Mouse (Mus musculus) stomach, embryonic 16.5 days (tissue): ENCODE results near the gene Rasl10a. TPM values are rescaled to one million over a fixed set of nuclear protein-coding genes. Genes with fewer than 3 reads are reported as not detected.

ENCODE experiments used
- ATAC-seq: fragments of 200-750 bp; cut with Nextera tagmentation; 2 replicates; pipeline ENCODE4 v1.8.0; 2017; ENCODE audit warnings: moderate number of reproducible peaks, moderate TSS enrichment; ENCODE audit not compliant: insufficient read depth, low FRiP score
- H3K27ac ChIP-seq: fragments of 300-500 bp; sonication (generic); 2 replicates; pipeline ENCODE4 v1.5.1; 2014; ENCODE audit warnings: low read length
- H3K27me3 ChIP-seq: fragments of 300-500 bp; sonication (generic); 2 replicates; pipeline ENCODE4 v1.6.1; 2014; ENCODE audit warnings: low read length, control low read depth, mixed read lengths; ENCODE audit not compliant: control insufficient read depth, insufficient read depth
- H3K36me3 ChIP-seq: fragments of 300-500 bp; sonication (generic); 2 replicates; pipeline ENCODE4 v1.6.1; 2014; ENCODE audit warnings: low read length; ENCODE audit not compliant: control insufficient read depth, insufficient read depth
- H3K4me1 ChIP-seq: fragments of 300-500 bp; sonication (generic); 2 replicates; pipeline ENCODE4 v1.6.1; 2014; ENCODE audit warnings: low read length, control low read depth, mixed read lengths; ENCODE audit not compliant: control insufficient read depth, insufficient read depth
- H3K4me2 ChIP-seq: fragments of 300-500 bp; sonication (generic); 2 replicates; pipeline ENCODE4 v1.6.1; 2014; ENCODE audit warnings: low read depth, low read length, mixed read lengths
- H3K4me3 ChIP-seq: fragments of 300-500 bp; sonication (generic); replicated peaks from 2 replicates; pipeline ENCODE4 v1.5.1; 2014; ENCODE audit warnings: mild to moderate bottlenecking, low read length
- H3K9ac ChIP-seq: fragments of 300-500 bp; sonication (generic); 2 replicates; pipeline ENCODE4 v1.6.1; 2014; ENCODE audit warnings: low read length
- H3K9me3 ChIP-seq: fragments of 300-500 bp; sonication (generic); replicated peaks from 2 replicates; pipeline ENCODE4 v1.6.1; 2016; ENCODE audit warnings: low read length, control low read depth; ENCODE audit not compliant: control insufficient read depth
- WGBS: fragments of 180-500 bp; shearing (Covaris S2); extraction: QIAGEN DNeasy Blood & Tissue Kit; methylation state at CpG from one replicate; pipeline ENCODE4 v1.1.7; 2014; 5-methylcytosine and 5-hydroxymethylcytosine counted together
- polyA plus RNA-seq: library from polyadenylated mRNA; unstranded; fragments of >200 nt; fragmentation: Nextera tagmentation; extraction: Ambion mirVana; gene quantifications from 2 replicates; pipeline ENCODE4 v1.2.1, GENCODE M21; 2015

Gene Rasl10a
- polyA plus RNA-seq, 1 experiment from 2014 or later = 1.8 TPM

DNA sequence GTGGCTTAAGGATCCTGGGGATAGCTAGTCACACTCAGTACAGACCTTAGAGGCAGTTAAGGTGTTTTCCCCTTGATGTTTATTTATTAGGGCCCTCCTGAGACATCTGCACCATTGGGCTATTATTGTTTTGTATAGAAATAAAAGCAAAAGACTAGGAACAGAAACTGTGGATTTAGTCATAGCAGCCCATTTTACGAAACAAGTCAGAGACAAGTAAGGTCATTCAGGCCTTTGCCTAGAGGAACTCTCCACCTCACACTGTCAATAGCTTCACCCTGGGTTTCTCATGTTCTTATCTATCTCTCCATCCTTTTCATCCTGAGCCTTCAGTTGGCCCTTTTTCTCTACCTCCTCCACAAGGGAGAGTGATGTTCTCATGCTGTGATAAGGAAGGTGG lies 32.8 kb upstream of the Rasl10a start:
- Histone ChIP-seq H3K9me3 (no peaks in the 10 kb centered on the region), H3K27me3 (no peaks in the 10 kb centered on the region), H3K4me2 (no peak overlapping the region), H3K27ac (no peak overlapping the region), H3K4me3 (no peak overlapping the region), H3K36me3 (peaks cover 10% of the 10 kb centered on the region; the same call in 1 of the 2 replicates), H3K4me1 (no peaks in the 10 kb centered on the region), H3K9ac (no peak overlapping the region)
- no peak for ATAC-seq
- WGBS = 100% methylated on average over 1 of the region's 1 CpGs

DNA sequence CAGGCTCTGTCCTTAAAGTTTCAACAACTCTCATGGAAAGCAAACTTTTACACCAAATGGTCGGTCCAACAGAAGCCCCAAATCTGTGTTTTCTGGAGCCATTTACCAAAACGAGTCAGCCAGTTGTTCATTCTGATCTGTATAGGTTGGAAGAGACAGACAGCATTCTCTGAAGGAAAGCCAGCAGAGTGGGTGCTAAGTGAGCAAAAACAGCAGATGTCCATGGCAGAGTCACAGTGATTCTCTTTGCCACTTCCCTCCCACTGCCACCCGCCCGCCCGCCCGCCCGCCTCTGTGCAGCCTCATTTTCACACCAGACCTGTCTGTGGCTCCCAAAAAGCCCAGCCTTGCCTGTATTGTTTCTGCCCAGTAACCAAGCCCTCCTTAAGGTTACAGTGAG lies 29.7 kb upstream of the Rasl10a start:
- Histone ChIP-seq H3K27me3 (no peaks in the 10 kb centered on the region), H3K9ac (no peak overlapping the region), H3K4me3 (no peak overlapping the region), H3K4me2 (no peak overlapping the region), H3K9me3 (no peaks in the 10 kb centered on the region), H3K36me3 (peaks cover 13% of the 10 kb centered on the region; the same call in 1 of the 2 replicates), H3K27ac (no peak overlapping the region), H3K4me1 (no peaks in the 10 kb centered on the region)
- 96% methylated on average over 7 of the region's 7 CpGs for WGBS
- no peak for ATAC-seq

- Histone ChIP-seq H3K9me3 (no peaks in the 10 kb centered on the region), H3K4me2 (no peak overlapping the region), H3K9ac (no peak overlapping the region), H3K4me3 (no peak overlapping the region), H3K4me1 (no peaks in the 10 kb centered on the region), H3K36me3 (peaks cover 9% of the 10 kb centered on the region; the same call in 1 of the 2 replicates), H3K27ac (no peak overlapping the region), H3K27me3 (no peaks in the 10 kb centered on the region)
- no peak for ATAC-seq
- 90% methylated on average over 10 of the region's 10 CpGs for WGBS
These were observed 25.2 kb upstream of the Rasl10a start for GRCm38 (mm10) chr11:5032706-5033105.

GRCm38 (mm10) chr11:5033136-5033535 lies 24.8 kb upstream of the Rasl10a start:
- no peaks in the 10 kb centered on the region for H3K27me3 ChIP-seq
- WGBS = 75% methylated on average over 3 of the region's 3 CpGs
- H3K4me1 ChIP-seq = no peaks in the 10 kb centered on the region
- no peak overlapping the region for H3K9ac ChIP-seq
- no peak overlapping the region for H3K27ac ChIP-seq
- H3K9me3 ChIP-seq = no peaks in the 10 kb centered on the region
- no peak overlapping the region for H3K4me2 ChIP-seq
- no peak overlapping the region for H3K4me3 ChIP-seq
- ATAC-seq = no peak
- H3K36me3 ChIP-seq = peaks cover 9% of the 10 kb centered on the region; the same call in 1 of the 2 replicates

DNA sequence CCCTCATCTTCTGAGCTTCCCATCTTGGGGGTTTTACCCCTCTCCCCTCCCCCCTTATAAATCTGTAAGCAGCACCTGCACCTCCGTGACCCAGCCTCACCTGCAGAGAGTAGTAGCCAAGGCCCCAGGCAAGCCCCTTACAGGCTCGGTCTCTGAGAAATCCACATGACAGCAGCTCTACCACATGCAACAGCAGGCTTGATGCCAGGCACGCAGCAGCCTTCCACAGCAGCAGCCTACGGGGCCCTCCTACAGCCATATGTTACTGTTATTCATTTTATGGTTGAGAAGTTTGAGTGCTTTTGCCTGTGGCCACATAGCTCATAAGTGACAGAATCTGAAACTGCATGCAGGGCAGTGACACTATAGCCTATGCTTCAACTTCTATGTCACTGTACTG lies 22.5 kb upstream of the Rasl10a start:
- Histone ChIP-seq H3K9me3 (no peaks in the 10 kb centered on the region), H3K4me2 (no peak overlapping the region), H3K9ac (no peak overlapping the region), H3K36me3 (peaks cover 9% of the 10 kb centered on the region; the same call in 1 of the 2 replicates), H3K4me1 (no peaks in the 10 kb centered on the region), H3K27me3 (no peaks in the 10 kb centered on the region), H3K4me3 (no peak overlapping the region), H3K27ac (no peak overlapping the region)
- ATAC-seq = no peak
- WGBS = 90% methylated on average over 4 of the region's 4 CpGs

- Histone ChIP-seq H3K9ac (no peak overlapping the region), H3K4me2 (no peak overlapping the region), H3K4me3 (no peak overlapping the region), H3K27ac (no peak overlapping the region), H3K36me3 (0 out of 2 replicates have a peak, but pooled peaks cover 6% of the 10 kb centered on the region), H3K9me3 (no peaks in the 10 kb centered on the region), H3K27me3 (no peaks in the 10 kb centered on the region), H3K4me1 (no peaks in the 10 kb centered on the region)
- ATAC-seq = no peak
- WGBS = 86% methylated on average over 8 of the region's 8 CpGs
These were observed 20.6 kb upstream of the Rasl10a start for GRCm38 (mm10) chr11:5037146-5037854.

DNA sequence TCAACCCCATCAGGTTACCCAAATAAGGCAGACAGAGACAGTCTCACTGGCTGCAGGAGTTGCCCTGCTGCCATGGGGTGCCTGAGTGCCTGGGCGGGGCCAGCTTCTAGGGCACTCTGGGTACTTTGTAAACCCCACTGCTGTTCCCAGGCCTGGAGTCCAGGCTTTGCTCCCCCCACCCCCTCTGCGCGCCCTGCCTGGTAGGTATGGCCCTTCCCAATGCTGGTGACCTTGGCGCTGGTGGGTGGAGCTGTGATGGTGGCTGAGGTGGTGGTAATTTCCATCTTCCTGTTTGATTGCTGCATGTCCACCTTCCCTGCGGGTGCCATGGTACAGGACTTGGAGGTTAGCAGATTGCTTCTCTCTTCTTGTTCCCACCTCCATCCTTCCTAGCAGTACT lies 17.3 kb upstream of the Rasl10a start:
- WGBS = 86% methylated on average over 5 of the region's 5 CpGs
- Histone ChIP-seq H3K9ac (no peak overlapping the region), H3K36me3 (no peaks in the 10 kb centered on the region)

DNA sequence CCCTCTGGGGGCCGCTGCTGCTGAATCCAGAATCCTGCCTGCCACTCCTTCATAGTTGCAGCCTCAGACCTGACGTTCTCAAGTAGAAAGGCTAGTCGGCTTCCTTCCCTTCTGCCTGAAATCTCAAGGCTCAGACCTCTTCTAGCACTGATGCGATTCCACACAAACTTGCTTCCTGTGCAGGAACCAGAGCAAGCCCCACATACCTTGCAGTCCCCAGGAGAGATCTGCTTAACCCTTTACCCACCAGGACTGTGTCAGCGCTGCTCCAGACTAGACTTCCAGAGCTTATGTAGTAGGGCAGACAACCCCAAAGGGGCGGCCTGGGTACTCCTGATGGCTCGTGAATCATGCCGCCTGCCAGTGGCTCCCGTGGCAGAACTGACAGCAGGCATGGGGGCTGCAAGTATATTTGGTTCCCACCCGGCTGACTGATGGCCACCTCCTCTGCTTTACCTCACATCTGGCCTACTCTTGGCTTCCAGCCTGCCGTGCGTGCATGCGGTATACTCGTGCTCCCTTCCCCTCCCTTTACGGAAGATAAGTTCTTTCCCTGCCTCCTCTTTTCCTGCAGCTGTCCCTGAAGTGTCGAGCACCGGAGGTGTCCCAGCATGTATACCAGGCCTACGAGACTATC lies 16.7 kb upstream of the Rasl10a start:
- no peak overlapping the region for H3K9ac ChIP-seq

More for the DNA sequence above, 17.3 kb upstream of the Rasl10a start:
- H3K27ac ChIP-seq = no peak overlapping the region
- H3K27me3 ChIP-seq = no peaks in the 10 kb centered on the region
- H3K9me3 ChIP-seq = no peaks in the 10 kb centered on the region
- no peak overlapping the region for H3K4me3 ChIP-seq
- no peaks in the 10 kb centered on the region for H3K4me1 ChIP-seq
- no peak; the same call in 1 of the 2 replicates for ATAC-seq
- no peak overlapping the region for H3K4me2 ChIP-seq

DNA sequence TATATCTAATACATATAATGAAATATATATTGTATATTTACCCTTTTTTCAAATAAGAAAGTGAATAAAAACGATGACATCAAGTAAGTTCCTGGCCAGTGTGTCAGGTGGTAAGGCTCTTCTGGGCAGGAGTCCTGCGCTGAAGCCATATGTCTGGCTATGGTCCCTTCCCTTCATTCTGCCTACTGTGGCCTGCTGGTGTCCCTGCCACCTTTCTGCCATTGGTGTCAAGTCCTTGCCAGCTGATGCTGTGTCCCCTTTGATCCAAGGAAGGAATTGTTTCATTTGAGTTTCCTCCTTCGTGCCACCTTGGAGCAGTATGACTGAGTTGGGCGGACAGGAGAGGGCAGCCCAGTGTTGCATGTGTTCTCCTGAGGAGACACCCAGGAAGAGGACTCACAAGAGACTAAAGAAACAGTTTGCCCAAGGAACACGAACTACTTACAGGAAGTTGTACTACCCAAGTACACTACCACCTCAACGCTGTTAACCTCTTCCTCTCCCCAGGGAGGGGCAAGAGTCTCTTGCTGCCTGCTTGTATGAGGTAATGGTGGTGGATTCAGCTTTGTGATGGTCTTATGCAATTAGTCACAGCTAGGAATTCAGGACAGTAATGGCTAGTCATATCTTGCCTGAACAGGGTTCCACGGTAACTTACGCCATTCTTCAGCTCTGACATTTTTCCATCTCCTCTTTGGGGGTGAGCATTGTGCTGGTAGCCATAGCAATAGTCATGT lies 15.1 kb upstream of the Rasl10a start:
- Histone ChIP-seq H3K4me2 (no peak overlapping the region), H3K9ac (no peak overlapping the region), H3K36me3 (no peaks in the 10 kb centered on the region), H3K27ac (no peak overlapping the region), H3K4me1 (no peaks in the 10 kb centered on the region), H3K9me3 (no peaks in the 10 kb centered on the region), H3K4me3 (no peak overlapping the region), H3K27me3 (no peaks in the 10 kb centered on the region)
- ATAC-seq = no peak
- WGBS = 82% methylated on average over 8 of the region's 8 CpGs

More for the DNA sequence above, 16.7 kb upstream of the Rasl10a start:
- no peaks in the 10 kb centered on the region for H3K27me3 ChIP-seq
- no peak overlapping the region for H3K27ac ChIP-seq
- no peak overlapping the region for H3K4me3 ChIP-seq
- 69% methylated on average over 18 of the region's 18 CpGs for WGBS
- H3K4me2 ChIP-seq = no peak overlapping the region
- ATAC-seq = no peak
- H3K9me3 ChIP-seq = no peaks in the 10 kb centered on the region
- no peaks in the 10 kb centered on the region for H3K4me1 ChIP-seq
- no peaks in the 10 kb centered on the region for H3K36me3 ChIP-seq
